Comparison of ENCODE assay signal across 8 mouse cellular contexts in genomic region chr17:24960852-24961715, GRCm38 (mm10). TPM values are rescaled to one million over a fixed set of nuclear protein-coding genes. Genes with fewer than 3 reads are reported as not detected.
DNase-seq lines count a peak whose midpoint lies in the region; ATAC-seq and TF ChIP-seq lines count a peak whose summit lies in the region.

No protein-coding gene starts in this region.

- ATAC-seq in G1E (ENCODE audit: extremely low read depth, insufficient number of reproducible peaks, low FRiP score, poor library complexity, severe bottlenecking), result no peak
- ATAC-seq in heart, embryonic 15.5 days (replicated peaks; ENCODE audit: insufficient number of reproducible peaks, insufficient read depth, low FRiP score, low read depth), result no peak; the same call in 1 of the 2 replicates
- ATAC-seq in liver, embryonic 15.5 days (ENCODE audit: insufficient read depth), result peak; percentile 8
- no peak for ATAC-seq in monocyte, adult 5-6 weeks (replicated peaks; ENCODE audit: insufficient number of reproducible peaks, low FRiP score, low TSS enrichment, poor library complexity, severe bottlenecking)

- H3K9ac ChIP-seq in heart, embryonic 15.5 days, result peak overlapping the region; percentile 43; the same call in 1 of the 2 replicates
- peak overlapping the region; percentile 89 for H3K9ac ChIP-seq in liver, embryonic 15.5 days

- peaks cover 10% of the 10 kb centered on the region for H3K4me1 ChIP-seq in heart, embryonic 10.5 days
- H3K4me1 ChIP-seq in G1E (ENCODE audit: insufficient read depth, low read depth, low read length), result peaks cover 22% of the 10 kb centered on the region
- peaks cover 12% of the 10 kb centered on the region for H3K4me1 ChIP-seq in heart, embryonic 15.5 days (replicated peaks)
- peaks cover 34% of the 10 kb centered on the region for H3K4me1 ChIP-seq in liver, embryonic 15.5 days (replicated peaks)

- no peak for TF ChIP-seq CTCF in G1E (IDR thresholded peaks at IDR 0.05; ENCODE audit: low read depth, low read length)

- 15% methylated on average over 21 of the region's 21 CpGs for WGBS in heart, embryonic 10.5 days
- WGBS in heart, embryonic 15.5 days, result 12% methylated on average over 21 of the region's 21 CpGs
- WGBS in liver, embryonic 15.5 days (ENCODE audit: insufficient replicate concordance), result 10% methylated on average over 21 of the region's 21 CpGs

- H3K27me3 ChIP-seq in heart, embryonic 10.5 days (ENCODE audit: insufficient read depth, poor library complexity, severe bottlenecking), result no peaks in the 10 kb centered on the region
- H3K27me3 ChIP-seq in G1E (ENCODE audit: insufficient read depth, low read length), result no peaks in the 10 kb centered on the region
- no peaks in the 10 kb centered on the region for H3K27me3 ChIP-seq in heart, embryonic 15.5 days
- H3K27me3 ChIP-seq in liver, embryonic 15.5 days, result no peaks in the 10 kb centered on the region

- intact Hi-C loops in heart, postnatal 14 days (cut with DNase I), result no loop called here

- peaks cover 53% of the 10 kb centered on the region for H3K36me3 ChIP-seq in heart, embryonic 10.5 days
- peaks cover 71% of the 10 kb centered on the region for H3K36me3 ChIP-seq in G1E (replicated peaks)
- peaks cover 30% of the 10 kb centered on the region for H3K36me3 ChIP-seq in heart, embryonic 15.5 days
- H3K36me3 ChIP-seq in liver, embryonic 15.5 days (replicated peaks), result peaks cover 55% of the 10 kb centered on the region

- no peaks in the 10 kb centered on the region for H3K9me3 ChIP-seq in heart, embryonic 10.5 days
- no peaks in the 10 kb centered on the region for H3K9me3 ChIP-seq in G1E (replicated peaks)
- no peaks in the 10 kb centered on the region for H3K9me3 ChIP-seq in heart, embryonic 15.5 days (replicated peaks)
- H3K9me3 ChIP-seq in liver, embryonic 15.5 days (replicated peaks), result no peaks in the 10 kb centered on the region

- H3K4me2 ChIP-seq in heart, embryonic 15.5 days, result peak overlapping the region; percentile 74
- H3K4me2 ChIP-seq in liver, embryonic 15.5 days, result peak overlapping the region; percentile 96

- H3K27ac ChIP-seq in heart, embryonic 10.5 days, result peak overlapping the region; percentile 97
- H3K27ac ChIP-seq in heart, embryonic 15.5 days, result peak overlapping the region; percentile 60
- 0 out of 2 replicates have a peak overlapping the region, but pooled peaks have one; percentile 66 for H3K27ac ChIP-seq in liver, embryonic 15.5 days (replicated peaks)

- DNase-seq in heart, embryonic 10.5 days (ENCODE audit: low spot score), result no peak
- DNase-seq in heart, postnatal 14 days, result no peak
- no peak for DNase-seq in G1E (ENCODE audit: low spot score)
- DNase-seq in gastrocnemius, postnatal 4 days (ENCODE audit: low spot score in 2 of 2), result no peak
- no peak for DNase-seq in ovary, adult 18-20 months (ENCODE audit: low spot score)

- peak overlapping the region; percentile 88 for H3K4me3 ChIP-seq in heart, embryonic 10.5 days
- H3K4me3 ChIP-seq in G1E (ENCODE audit: low read depth, low read length), result peak overlapping the region; percentile 95
- H3K4me3 ChIP-seq in heart, embryonic 15.5 days, result peak overlapping the region; percentile 74
- peak overlapping the region; percentile 91 for H3K4me3 ChIP-seq in liver, embryonic 15.5 days (replicated peaks)

RNA-seq across cellular contexts. Expression of gene Jpt2, which starts 0.6 kb away (rescaled TPM):
- 212 and 255 TPM in 2 replicates for polyA plus RNA-seq in heart, embryonic 10.5 days (2016; fragmentation: Nextera tagmentation; extraction: Ambion mirVana)
- 10 to 100 TPM in 1 of 2 experiments, 1 to 10 TPM in 1; 7.5 to 11.1 TPM for total RNA-seq in heart, postnatal 14 days (2021)
- total RNA-seq in G1E (2014; fragmentation: Nextera tagmentation), result 79.9 and 83.5 TPM in 2 replicates
- total RNA-seq in G1E (2017), result 71.2 and 72.3 TPM in 2 replicates
- polyA plus RNA-seq in G1E (2012), result 25.9 and 28.8 TPM in 2 replicates
- 73.4 and 100 TPM in 2 replicates for polyA plus RNA-seq in heart, embryonic 15.5 days (2015; fragmentation: Nextera tagmentation; extraction: Ambion mirVana)
- 60.0 and 62.4 TPM in 2 replicates for polyA plus RNA-seq in liver, embryonic 15.5 days (2015; fragmentation: Nextera tagmentation; extraction: Ambion mirVana)
- 13.4 to 14.4 TPM (median 14.2 TPM) in 3 replicates for total RNA-seq in monocyte, adult 5-6 weeks (2017)
- total RNA-seq in gastrocnemius, postnatal 4 days (2021), result 10 to 100 TPM; 41.7 to 44.3 TPM

RNA-seq across cellular contexts. Expression of gene Mapk8ip3, which starts 24.3 kb away (rescaled TPM):
- polyA plus RNA-seq in heart, embryonic 10.5 days (2016; fragmentation: Nextera tagmentation; extraction: Ambion mirVana), result 36.3 and 42.6 TPM in 2 replicates
- total RNA-seq in heart, postnatal 14 days (2021), result 10 to 100 TPM; 66.2 to 70.4 TPM
- 61.3 and 122 TPM in 2 replicates for total RNA-seq in G1E (2014; fragmentation: Nextera tagmentation)
- total RNA-seq in G1E (2017), result 35.4 and 39.7 TPM in 2 replicates
- 24.7 and 32.4 TPM in 2 replicates for polyA plus RNA-seq in G1E (2012)
- polyA plus RNA-seq in heart, embryonic 15.5 days (2015; fragmentation: Nextera tagmentation; extraction: Ambion mirVana), result 23.2 and 28.2 TPM in 2 replicates
- 8.3 and 10.0 TPM in 2 replicates for polyA plus RNA-seq in liver, embryonic 15.5 days (2015; fragmentation: Nextera tagmentation; extraction: Ambion mirVana)
- 46.0 to 84.3 TPM (median 50.2 TPM) in 3 replicates for total RNA-seq in monocyte, adult 5-6 weeks (2017)
- 10 to 100 TPM; 50.0 to 51.1 TPM for total RNA-seq in gastrocnemius, postnatal 4 days (2021)

RNA-seq across cellular contexts. Expression of gene Cramp1l, which starts 54.5 kb away (rescaled TPM):
- 6.2 and 7.2 TPM in 2 replicates for polyA plus RNA-seq in heart, embryonic 10.5 days (2016; fragmentation: Nextera tagmentation; extraction: Ambion mirVana)
- 10 to 100 TPM; 14.5 to 14.6 TPM for total RNA-seq in heart, postnatal 14 days (2021)
- 37.7 and 39.5 TPM in 2 replicates for total RNA-seq in G1E (2014; fragmentation: Nextera tagmentation)
- total RNA-seq in G1E (2017), result 8.6 and 8.9 TPM in 2 replicates
- polyA plus RNA-seq in G1E (2012), result 14.0 and 14.9 TPM in 2 replicates
- 4.1 and 6.3 TPM in 2 replicates for polyA plus RNA-seq in heart, embryonic 15.5 days (2015; fragmentation: Nextera tagmentation; extraction: Ambion mirVana)
- polyA plus RNA-seq in liver, embryonic 15.5 days (2015; fragmentation: Nextera tagmentation; extraction: Ambion mirVana), result 2.9 and 4.3 TPM in 2 replicates
- total RNA-seq in monocyte, adult 5-6 weeks (2017), result 10.3 to 23.9 TPM (median 11.2 TPM) in 3 replicates
- 10 to 100 TPM; 13.9 to 14.9 TPM for total RNA-seq in gastrocnemius, postnatal 4 days (2021)

RNA-seq across cellular contexts. Expression of gene Ift140, which starts 54.8 kb away (rescaled TPM):
- polyA plus RNA-seq in heart, embryonic 10.5 days (2016; fragmentation: Nextera tagmentation; extraction: Ambion mirVana), result 18.4 and 19.1 TPM in 2 replicates
- 1 to 10 TPM; 6.3 to 7.3 TPM for total RNA-seq in heart, postnatal 14 days (2021)
- 17.7 and 37.9 TPM in 2 replicates for total RNA-seq in G1E (2014; fragmentation: Nextera tagmentation)
- total RNA-seq in G1E (2017), result 13.5 and 17.9 TPM in 2 replicates
- polyA plus RNA-seq in G1E (2012), result 9.6 and 9.9 TPM in 2 replicates
- polyA plus RNA-seq in heart, embryonic 15.5 days (2015; fragmentation: Nextera tagmentation; extraction: Ambion mirVana), result 8.9 and 13.3 TPM in 2 replicates
- polyA plus RNA-seq in liver, embryonic 15.5 days (2015; fragmentation: Nextera tagmentation; extraction: Ambion mirVana), result 139 and 156 TPM in 2 replicates
- 11.7 to 13.0 TPM (median 12.6 TPM) in 3 replicates for total RNA-seq in monocyte, adult 5-6 weeks (2017)
- total RNA-seq in gastrocnemius, postnatal 4 days (2021), result 10 to 100 TPM in 1 of 2 experiments, 1 to 10 TPM in 1; 9.0 to 10.1 TPM
